In genomic region chr1:188055888-188056287, GRCm38 (mm10) we compare ENCODE assay signal across 10 mouse cellular contexts.
DNase-seq lines count a peak whose midpoint lies in the region; ATAC-seq lines count a peak whose summit lies in the region.
"Had no signal": no experiment of that assay in that cellular context is flagged by ENCODE, and none has a peak within 500 bp of the region (broad histone marks: within the 10 kb centered on the region; RNA-seq: fewer than 3 reads in every experiment).

No protein-coding gene starts in this region.

- peak; percentile 43 for DNase-seq in embryo, embryonic 10 days (ENCODE audit: low spot score)
- no peak for DNase-seq in embryo, embryonic 9.5 days (ENCODE audit: extremely low spot score)
- DNase-seq in adrenal gland, adult 2 months, result peak; percentile 44
- DNase-seq in layer of hippocampus, postnatal 25 days (ENCODE audit: extremely low spot score in 1 of 2, low spot score in 1 of 2), result no peak
- no peak for DNase-seq in layer of hippocampus, postnatal 36 days
- DNase-seq: B cell, adult 2 months had no signal

- WGBS in heart, embryonic 15.5 days, result 48% methylated on average over 3 of the region's 3 CpGs
- WGBS in lung, embryonic 16.5 days, result 50% methylated on average over 3 of the region's 3 CpGs

- H3K27ac ChIP-seq in heart, embryonic 15.5 days, result peak overlapping the region; percentile 67
- no peak overlapping the region for H3K27ac ChIP-seq in lung, embryonic 16.5 days (ENCODE audit: low read length)

- H3K9ac ChIP-seq in heart, embryonic 15.5 days, result no peak overlapping the region
- H3K9ac ChIP-seq in lung, embryonic 16.5 days (ENCODE audit: low read length), result no peak overlapping the region

- H3K36me3 ChIP-seq in heart, embryonic 15.5 days, result no peaks in the 10 kb centered on the region
- no peaks in the 10 kb centered on the region for H3K36me3 ChIP-seq in lung, embryonic 16.5 days (ENCODE audit: control insufficient read depth, insufficient read depth, low read length)

- no peaks in the 10 kb centered on the region for H3K9me3 ChIP-seq in heart, embryonic 15.5 days (replicated peaks)
- no peaks in the 10 kb centered on the region for H3K9me3 ChIP-seq in lung, embryonic 16.5 days (ENCODE audit: control insufficient read depth, low read length)

- peak overlapping the region; percentile 32 for H3K4me3 ChIP-seq in heart, embryonic 15.5 days
- no peak overlapping the region for H3K4me3 ChIP-seq in lung, embryonic 16.5 days (ENCODE audit: low read length)

- peak; percentile 67; the same call in 1 of the 2 replicates for ATAC-seq in heart, embryonic 15.5 days (replicated peaks; ENCODE audit: insufficient number of reproducible peaks, insufficient read depth, low FRiP score, low read depth)
- ATAC-seq in lung, embryonic 16.5 days (ENCODE audit: low read depth), result peak; percentile 62
- no peak for ATAC-seq in cerebellum, adult (ENCODE audit: insufficient number of reproducible peaks, low FRiP score, low TSS enrichment)
- ATAC-seq: midbrain, embryonic 16.5 days had no signal

- peak overlapping the region; percentile 56 for H3K4me2 ChIP-seq in heart, embryonic 15.5 days
- H3K4me2 ChIP-seq in lung, embryonic 16.5 days (ENCODE audit: low read depth, low read length), result peak overlapping the region; percentile 27

- H3K4me1 ChIP-seq in heart, embryonic 15.5 days (replicated peaks), result peaks cover 9% of the 10 kb centered on the region
- 0 out of 2 replicates have a peak, but pooled peaks cover 3% of the 10 kb centered on the region for H3K4me1 ChIP-seq in lung, embryonic 16.5 days (replicated peaks; ENCODE audit: control insufficient read depth, insufficient read depth, low read length)

- no peaks in the 10 kb centered on the region for H3K27me3 ChIP-seq in heart, embryonic 15.5 days
- no peaks in the 10 kb centered on the region for H3K27me3 ChIP-seq in lung, embryonic 16.5 days (ENCODE audit: control insufficient read depth, insufficient read depth, low read depth, low read length)

Comparison
In these comparisons a context has a peak if more than half of its experiments do, and no peak if none do; other contexts are left out.
1. DNase-seq: peak in embryo, embryonic 10 days (single experiment) and adrenal gland, adult 2 months (single experiment); none in embryo, embryonic 9.5 days (single experiment), layer of hippocampus, postnatal 25 days (0 of 2) and layer of hippocampus, postnatal 36 days (0 of 2).